Mouse (Mus musculus): ENCODE measurements around the gene Zfp839. TPM values are rescaled to one million over a fixed set of nuclear protein-coding genes. Genes with fewer than 3 reads are reported as not detected.
A peak's percentile ranks its signal among the peaks of the same experiment; 100 is the strongest.

Gene Zfp839
- total and polyA plus RNA-seq, 3 experiments, result 4.2 to 5.0 TPM; not detected in 1

DNA sequence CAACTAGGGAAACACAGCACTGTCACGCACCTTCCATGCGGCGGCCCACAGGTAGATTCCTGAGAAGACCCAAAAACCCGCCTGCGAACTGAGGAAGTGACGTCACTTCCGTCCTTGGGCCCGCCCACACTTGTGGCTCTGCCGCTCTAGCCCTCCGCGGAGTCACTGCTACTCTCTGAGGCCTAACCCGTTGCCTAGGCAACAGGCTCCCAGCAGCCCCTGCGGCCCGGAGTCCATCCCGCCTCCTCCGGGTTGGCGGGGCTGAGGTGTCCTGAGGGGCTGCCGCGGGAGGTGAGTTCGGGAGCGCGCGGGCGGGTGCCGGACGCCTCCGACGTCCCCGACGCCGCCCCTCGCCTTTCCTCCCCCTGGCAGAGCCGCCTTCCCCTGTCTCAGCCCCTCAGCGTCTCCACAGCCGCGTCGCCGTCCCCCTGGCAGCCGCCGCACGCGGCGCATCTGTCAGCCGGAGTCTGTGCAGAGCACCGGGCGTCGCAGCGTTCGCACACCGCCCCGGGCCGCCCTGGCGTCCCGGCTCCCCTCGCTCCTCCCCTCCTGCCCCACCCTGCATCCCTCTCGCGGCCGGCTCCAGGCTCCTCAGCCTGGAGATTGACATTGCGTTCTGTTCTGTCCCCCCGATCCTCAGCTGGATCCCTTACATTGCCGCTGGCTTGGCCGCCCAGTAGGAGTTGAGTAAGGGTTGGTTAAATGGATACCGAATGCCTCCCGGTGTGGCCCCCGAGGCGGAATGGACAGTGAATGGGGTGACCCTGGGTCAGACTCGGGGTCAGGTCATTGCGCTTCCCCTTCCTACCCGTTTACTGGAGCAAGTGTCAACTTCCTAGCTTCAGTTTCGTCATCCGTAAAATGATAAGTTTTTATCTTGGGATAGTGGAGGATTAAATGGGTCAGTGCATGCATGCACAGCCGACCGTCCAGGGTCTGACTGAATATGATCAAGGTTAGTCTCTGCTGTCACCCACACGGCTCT lies 39.3 kb downstream of the Zfp839 start, which contains the start of the genes Cinp and Tecpr2 (continued):
- no peak; the same call in 1 of the 2 replicates for TF ChIP-seq KAT2A (conservative IDR thresholded peaks at IDR 0.05; ENCODE audit: low read depth, low read length)
- TF ChIP-seq ZC3H11A (IDR thresholded peaks at IDR 0.05; ENCODE audit: low read depth, low read length), result no peak
- peak; percentile 91 for TF ChIP-seq ELF1 (IDR thresholded peaks at IDR 0.05; ENCODE audit: low read depth, low read length)
- TF ChIP-seq CTCF (IDR thresholded peaks at IDR 0.05 in 2 of 3, conservative IDR thresholded peaks at IDR 0.05 in 1 of 3; ENCODE audit: control insufficient read depth in 1 of 3, insufficient read depth in 1 of 3, low read depth in 2 of 3, low read length in 3 of 3, poor library complexity in 1 of 3, severe bottlenecking in 1 of 3), result no peak
- no peak for TF ChIP-seq CHD2 (IDR thresholded peaks at IDR 0.05; ENCODE audit: low read length)
- peak; percentile 18; the same call in 1 of the 2 replicates for TF ChIP-seq TCF12 (IDR thresholded peaks at IDR 0.05; ENCODE audit: low read depth, low read length)
- no peak for TF ChIP-seq MAFK (IDR thresholded peaks at IDR 0.05; ENCODE audit: borderline replicate concordance, low read depth, low read length)
- 0 out of 2 replicates have a peak, but pooled peaks have one; percentile 72 for TF ChIP-seq CHD1 (IDR thresholded peaks at IDR 0.05; ENCODE audit: low read depth, low read length)
- no peak for TF ChIP-seq NRF1 (IDR thresholded peaks at IDR 0.05; ENCODE audit: insufficient read depth, low read depth, low read length, poor library complexity, severe bottlenecking)
- peak; percentile 94 for TF ChIP-seq MXI1 (IDR thresholded peaks at IDR 0.05; ENCODE audit: low read depth, low read length)
- TF ChIP-seq SMC3 (IDR thresholded peaks at IDR 0.05; ENCODE audit: low read depth, low read length), result no peak
- peak; percentile 90 for TF ChIP-seq NELFE (IDR thresholded peaks at IDR 0.05; ENCODE audit: low read depth, low read length)

GRCm38 (mm10) chr12:110891887-110892286 lies 41.8 kb downstream of the Zfp839 start:
- Histone ChIP-seq H3K79me2 (ENCODE audit: control insufficient read depth, insufficient read depth, low read length, poor library complexity) (peaks cover 26% of the 10 kb centered on the region), H3K9ac (ENCODE audit: control insufficient read depth, low read depth, low read length, poor library complexity, severe bottlenecking) (no peak overlapping the region), H3K4me3 (ENCODE audit: control insufficient read depth in 1 of 2, insufficient read depth in 1 of 2, low read depth in 2 of 2, low read length in 2 of 2) (no peak overlapping the region), H3K27ac (ENCODE audit: control insufficient read depth, low read depth, low read length) (no peak overlapping the region), H3K27me3 (ENCODE audit: control insufficient read depth in 1 of 2, insufficient read depth in 2 of 2, low read length in 2 of 2) (no peaks in the 10 kb centered on the region), H3K36me3 (ENCODE audit: control insufficient read depth in 1 of 2, insufficient read depth in 2 of 2, low read length in 2 of 2) (peaks cover 0 to 10% of the 10 kb centered on the region in 2 experiments; a peak in 2 of 4 replicates), H3K9me3 (replicated peaks; ENCODE audit: insufficient read depth, low read length) (no peaks in the 10 kb centered on the region), H3K4me1 (ENCODE audit: control insufficient read depth in 1 of 2, insufficient read depth in 2 of 2, low read length in 2 of 2) (peaks cover 0 to 10% of the 10 kb centered on the region in 2 experiments; a peak in 3 of 4 replicates)
- no peak for DNase-seq (ENCODE audit: low read depth, low spot score)
- TF ChIP-seq MAFK (IDR thresholded peaks at IDR 0.05; ENCODE audit: borderline replicate concordance, low read depth, low read length) (no peak), JUND (IDR thresholded peaks at IDR 0.05; ENCODE audit: low read depth, low read length) (no peak), ZKSCAN1 (IDR thresholded peaks at IDR 0.05; ENCODE audit: low read depth, low read length) (no peak), TAL1 (IDR thresholded peaks at IDR 0.05; ENCODE audit: low read length) (no peak), TCF12 (IDR thresholded peaks at IDR 0.05; ENCODE audit: low read depth, low read length) (no peak)

GRCm38 (mm10) chr12:110902106-110902505 lies 52.1 kb downstream of the Zfp839 start:
- Histone ChIP-seq H3K27me3 (ENCODE audit: control insufficient read depth in 1 of 2, insufficient read depth in 2 of 2, low read length in 2 of 2) (no peaks in the 10 kb centered on the region), H3K9me3 (replicated peaks; ENCODE audit: insufficient read depth, low read length) (no peaks in the 10 kb centered on the region), H3K4me3 (ENCODE audit: control insufficient read depth in 1 of 2, insufficient read depth in 1 of 2, low read depth in 2 of 2, low read length in 2 of 2) (no peak overlapping the region), H3K36me3 (ENCODE audit: control insufficient read depth in 1 of 2, insufficient read depth in 2 of 2, low read length in 2 of 2) (peaks cover 0 to 4% of the 10 kb centered on the region in 2 experiments; a peak in 2 of 4 replicates), H3K9ac (ENCODE audit: control insufficient read depth, low read depth, low read length, poor library complexity, severe bottlenecking) (no peak overlapping the region), H3K79me2 (ENCODE audit: control insufficient read depth, insufficient read depth, low read length, poor library complexity) (no peaks in the 10 kb centered on the region), H3K27ac (ENCODE audit: control insufficient read depth, low read depth, low read length) (no peak overlapping the region), H3K4me1 (ENCODE audit: control insufficient read depth in 1 of 2, insufficient read depth in 2 of 2, low read length in 2 of 2) (no peaks in the 10 kb centered on the region)
- DNase-seq (ENCODE audit: low read depth, low spot score), result no peak
- TF ChIP-seq JUND (IDR thresholded peaks at IDR 0.05; ENCODE audit: low read depth, low read length) (no peak), TAL1 (IDR thresholded peaks at IDR 0.05; ENCODE audit: low read length) (no peak), ETS1 (IDR thresholded peaks at IDR 0.05; ENCODE audit: low read depth, low read length) (no peak), SMC3 (IDR thresholded peaks at IDR 0.05; ENCODE audit: low read depth, low read length) (no peak), MXI1 (IDR thresholded peaks at IDR 0.05; ENCODE audit: low read depth, low read length) (no peak), TCF12 (IDR thresholded peaks at IDR 0.05; ENCODE audit: low read depth, low read length) (no peak), GABPA (IDR thresholded peaks at IDR 0.05; ENCODE audit: low read depth, low read length) (no peak), CHD2 (IDR thresholded peaks at IDR 0.05; ENCODE audit: low read length) (no peak), POLR2AphosphoS5 (IDR thresholded peaks at IDR 0.05; ENCODE audit: borderline replicate concordance, low read depth, low read length) (no peak), POLR2A (IDR thresholded peaks at IDR 0.05; ENCODE audit: control insufficient read depth in 1 of 2, insufficient read depth in 1 of 2, low read depth in 1 of 2, low read length in 2 of 2, poor library complexity in 1 of 2) (no peak), EP300 (IDR thresholded peaks at IDR 0.05; ENCODE audit: low read depth in 1 of 2, low read length in 2 of 2) (no peak), NRF1 (IDR thresholded peaks at IDR 0.05; ENCODE audit: insufficient read depth, low read depth, low read length, poor library complexity, severe bottlenecking) (no peak), RCOR1 (IDR thresholded peaks at IDR 0.05; ENCODE audit: low read depth, low read length) (no peak)
